Comparison of ENCODE assay signal across 9 mouse cellular contexts in genomic region chr6:52724805-52725439, GRCm38 (mm10). TPM values are rescaled to one million over a fixed set of nuclear protein-coding genes. Genes with fewer than 3 reads are reported as not detected.
A peak's percentile ranks its signal among the peaks of the same experiment; 100 is the strongest.
DNase-seq lines count a peak whose midpoint lies in the region; ATAC-seq and TF ChIP-seq lines count a peak whose summit lies in the region.
"Had no signal": no experiment of that assay in that cellular context is flagged by ENCODE, and none has a peak within 500 bp of the region (broad histone marks: within the 10 kb centered on the region; RNA-seq: fewer than 3 reads in every experiment).

No protein-coding gene starts in this region.

- TF ChIP-seq CTCF in forebrain, postnatal 0 days (IDR thresholded peaks at IDR 0.05; ENCODE audit: low read depth), result peak; percentile 94
- peak; percentile 34; the same call in 1 of the 2 replicates for TF ChIP-seq CTCF in spleen, adult 2 months (IDR thresholded peaks at IDR 0.05; ENCODE audit: extremely low read depth, insufficient read depth, insufficient read length, insufficient replicate concordance)

- peak; percentile 81 for DNase-seq in forebrain, postnatal 0 days
- peak; percentile 86 for DNase-seq in NIH3T3 (ENCODE audit: low read depth)
- DNase-seq in cerebellum, adult 9-10 months, result peak; percentile 69
- peak; percentile 42 for DNase-seq in gastrocnemius, postnatal 14 days
- peak; percentile 52 for DNase-seq in layer of hippocampus, adult 9-11 months
- peak; percentile 41 to 56 for DNase-seq in spleen, adult 2 months (ENCODE audit: low read depth in 1 of 2, low spot score in 2 of 2)

- no peaks in the 10 kb centered on the region for H3K4me1 ChIP-seq in forebrain, postnatal 0 days (ENCODE audit: insufficient read depth)
- no peaks in the 10 kb centered on the region for H3K4me1 ChIP-seq in forebrain, embryonic 13.5 days
- H3K4me1 ChIP-seq in spleen, adult 2 months (ENCODE audit: control insufficient read depth, insufficient read depth, insufficient read length), result no peaks in the 10 kb centered on the region; the same call in 1 of the 2 replicates

- no peak for ATAC-seq in forebrain, postnatal 0 days
- ATAC-seq in forebrain, embryonic 13.5 days, result no peak
- peak; percentile 79 for ATAC-seq in megakaryocyte, adult 5-6 weeks (ENCODE audit: poor library complexity, severe bottlenecking)

- no peak overlapping the region for H3K27ac ChIP-seq in forebrain, postnatal 0 days (ENCODE audit: low read depth, low read length)
- H3K27ac ChIP-seq in forebrain, embryonic 13.5 days, result no peak overlapping the region
- no peak overlapping the region for H3K27ac ChIP-seq in spleen, adult 2 months (ENCODE audit: insufficient read depth, low read length)

- TF ChIP-seq POLR2A in spleen, adult 2 months (IDR thresholded peaks at IDR 0.05; ENCODE audit: low read depth, low read length), result no peak

- no peak overlapping the region for H3K9ac ChIP-seq in forebrain, postnatal 0 days
- H3K9ac ChIP-seq in forebrain, embryonic 13.5 days, result no peak overlapping the region

- no peaks in the 10 kb centered on the region for H3K9me3 ChIP-seq in forebrain, postnatal 0 days (ENCODE audit: low read length)
- no peaks in the 10 kb centered on the region for H3K9me3 ChIP-seq in forebrain, embryonic 13.5 days (replicated peaks)

- H3K4me3 ChIP-seq in forebrain, postnatal 0 days (ENCODE audit: low read depth, low read length), result no peak overlapping the region
- H3K4me3 ChIP-seq in forebrain, embryonic 13.5 days, result no peak overlapping the region
- no peak overlapping the region for H3K4me3 ChIP-seq in spleen, adult 2 months (ENCODE audit: extremely low read depth, insufficient read depth, insufficient read length)
- H3K4me3 ChIP-seq: myocyte had no signal

- no peaks in the 10 kb centered on the region for H3K27me3 ChIP-seq in forebrain, postnatal 0 days (ENCODE audit: insufficient read depth, low read length)
- no peaks in the 10 kb centered on the region for H3K27me3 ChIP-seq in forebrain, embryonic 13.5 days
- no peaks in the 10 kb centered on the region for H3K27me3 ChIP-seq in spleen, adult 2 months (ENCODE audit: control insufficient read depth, insufficient read depth, low read length)

- peaks cover 12% of the 10 kb centered on the region for H3K36me3 ChIP-seq in forebrain, postnatal 0 days (ENCODE audit: insufficient read depth)
- peaks cover 27% of the 10 kb centered on the region for H3K36me3 ChIP-seq in forebrain, embryonic 13.5 days (ENCODE audit: poor library complexity, severe bottlenecking)
- peaks cover 19% of the 10 kb centered on the region for H3K36me3 ChIP-seq in spleen, adult 2 months (ENCODE audit: control insufficient read depth, insufficient read depth, low read length)

- 52% methylated on average over 8 of the region's 8 CpGs for WGBS in forebrain, postnatal 0 days
- WGBS in forebrain, embryonic 13.5 days, result 59% methylated on average over 8 of the region's 8 CpGs
- 59% methylated on average over 8 of the region's 8 CpGs for WGBS in spleen, adult 2 months

- no peak overlapping the region for H3K4me2 ChIP-seq in forebrain, postnatal 0 days (ENCODE audit: low read depth)
- H3K4me2 ChIP-seq in forebrain, embryonic 13.5 days, result no peak overlapping the region

- intact Hi-C loops in gastrocnemius, postnatal 14 days (cut with DNase I; ENCODE audit: low total_unique reads), result loop anchor here (10.0 kb wide), 1 partner anchor 110 kb away; no protein-coding TSS in a partner anchor

RNA-seq across cellular contexts. Expression of gene Tax1bp1, which starts 11.4 kb away (rescaled TPM):
- 86.2 and 101 TPM in 2 replicates for total RNA-seq in forebrain, postnatal 0 days (2014; rRNA removed)
- 135 and 155 TPM in 2 replicates for polyA plus RNA-seq in forebrain, postnatal 0 days (2015; fragmentation: Nextera tagmentation; extraction: Ambion mirVana)
- 160 and 170 TPM in 2 replicates for polyA plus RNA-seq in forebrain, embryonic 13.5 days (2015; fragmentation: Nextera tagmentation; extraction: Ambion mirVana)
- 10 to 100 TPM; 63.3 to 63.9 TPM for total RNA-seq in gastrocnemius, postnatal 14 days (2021)
- 154 and 156 TPM in 2 replicates for total RNA-seq in megakaryocyte, adult 5-6 weeks (2015)
- 239 and 259 TPM in 2 replicates for total RNA-seq in megakaryocyte, adult 5-6 weeks (2017)
- 15.6 and 16.6 TPM in 2 replicates for polyA plus RNA-seq in spleen, adult 2 months (2012; rRNA removed)
